Mouse (Mus musculus) kidney, adult 2 months (tissue): ENCODE results near the gene Psme1.
A peak's percentile ranks its signal among the peaks of the same experiment; 100 is the strongest.

Experiments
- CTCF ChIP-seq: fragments of 200-500 bp; conservative IDR thresholded peaks from 2 replicates; pipeline ENCODE4 v1.5.1; 2011; ENCODE audit warnings: low read depth, mild to moderate bottlenecking, control low read depth, low read length, moderate library complexity, mixed read lengths; ENCODE audit not compliant: insufficient read depth, insufficient read length
- POLR2A ChIP-seq: fragments of 200-500 bp; IDR thresholded peaks from one replicate; pipeline ENCODE4 v1.6.1; 2011; ENCODE audit warnings: low read depth, low read length, control low read depth

DNA sequence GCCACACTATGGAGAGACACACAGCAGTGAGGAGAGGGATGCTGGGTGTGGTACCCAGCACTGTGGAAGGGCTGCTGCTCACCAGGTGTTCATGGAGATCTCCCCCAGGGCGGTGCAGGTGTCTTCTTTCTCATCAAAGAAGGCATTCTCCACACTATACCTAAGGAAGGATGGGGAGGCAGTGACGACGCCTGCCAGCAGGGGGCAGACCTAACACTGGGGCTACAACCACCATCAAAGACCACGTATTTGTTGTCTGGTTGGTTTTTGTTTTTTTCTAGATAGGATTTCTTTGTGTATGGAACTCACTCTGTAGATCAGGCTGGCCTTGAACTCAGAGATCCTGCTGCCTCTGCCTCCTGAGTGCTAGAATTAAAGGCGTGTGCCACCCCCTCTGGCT lies 51.4 kb downstream of the Psme1 start:
- TF ChIP-seq POLR2A, result no peak
- TF ChIP-seq CTCF, result peak; percentile 85
